Mouse (Mus musculus) liver, adult 2 months (tissue): ENCODE measurements around the gene Zfp64.

Source experiments
- CTCF ChIP-seq: fragments of 200-500 bp; IDR thresholded peaks from 2 replicates; pipeline ENCODE4 v1.5.1; 2011; ENCODE audit warnings: low read depth, low read length, control low read depth
- POLR2A ChIP-seq: fragments of 200-500 bp; IDR thresholded peaks from 2 replicates; pipeline ENCODE4 v1.6.1; 2011; ENCODE audit warnings: low read length, control low read depth; ENCODE audit not compliant: insufficient read depth; ENCODE audit errors: extremely low read depth

DNA sequence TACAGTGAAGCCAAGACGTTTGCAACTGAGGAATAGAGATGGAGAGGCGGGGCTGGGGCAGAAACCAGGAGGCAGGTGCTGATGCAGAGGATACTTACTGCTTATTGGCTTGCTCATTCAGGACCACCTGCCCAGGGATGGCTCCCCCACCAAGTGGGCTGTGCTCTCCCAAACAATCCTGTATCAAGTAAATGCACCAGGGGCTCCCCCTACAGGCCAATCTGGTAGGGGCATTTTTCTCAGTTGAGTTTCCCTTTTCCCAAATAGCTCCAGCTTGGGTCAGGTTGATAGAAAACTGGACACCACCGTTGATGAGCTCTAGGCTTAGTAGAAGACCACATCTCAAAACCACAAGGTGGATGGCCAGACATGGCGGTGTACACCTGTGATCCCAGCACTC is 84.9 kb downstream of the Zfp64 start:
- TF ChIP-seq POLR2A = no peak
- TF ChIP-seq CTCF = peak; percentile 36
